Mouse (Mus musculus) embryonic facial prominence, embryonic 15.5 days (tissue): Measurements from ENCODE around the gene Golt1b. TPM values are rescaled to one million over a fixed set of nuclear protein-coding genes. Genes with fewer than 3 reads are reported as not detected.
A peak's percentile ranks its signal among the peaks of the same experiment; 100 is the strongest.
"Not testable (repeated sequence)": the region's sequence is repeated elsewhere in the genome, so short reads cannot be mapped to it uniquely, and the experiment has no call there.

Experiments used
- ATAC-seq: fragments of 200-750 bp; cut with Nextera tagmentation; 2 replicates; pipeline ENCODE4 v1.8.0; 2017; ENCODE audit warnings: low read depth, moderate TSS enrichment; ENCODE audit not compliant: insufficient number of reproducible peaks, low FRiP score, low TSS enrichment
- H3K27ac ChIP-seq: fragments of 300-500 bp; sonication (generic); replicated peaks from 2 replicates; pipeline ENCODE4 v1.5.1; 2015; ENCODE audit warnings: mild to moderate bottlenecking, inconsistent platforms
- H3K27me3 ChIP-seq: fragments of 300-500 bp; sonication (generic); 2 replicates; pipeline ENCODE4 v1.6.1; 2015; ENCODE audit warnings: inconsistent platforms
- H3K36me3 ChIP-seq: fragments of 300-500 bp; sonication (generic); 2 replicates; pipeline ENCODE4 v1.6.1; 2015; ENCODE audit warnings: mild to moderate bottlenecking, inconsistent platforms
- H3K4me1 ChIP-seq: fragments of 300-500 bp; sonication (generic); 2 replicates; pipeline ENCODE4 v1.6.1; 2015; ENCODE audit warnings: inconsistent platforms
- H3K4me2 ChIP-seq: fragments of 300-500 bp; sonication (generic); replicated peaks from 2 replicates; pipeline ENCODE4 v1.6.1; 2015; ENCODE audit warnings: mild to moderate bottlenecking, inconsistent platforms
- H3K4me3 ChIP-seq: fragments of 300-500 bp; sonication (generic); replicated peaks from 2 replicates; pipeline ENCODE4 v1.5.1; 2015; ENCODE audit warnings: mild to moderate bottlenecking, inconsistent platforms
- H3K9ac ChIP-seq: fragments of 300-500 bp; sonication (generic); 2 replicates; pipeline ENCODE4 v1.6.1; 2015; ENCODE audit warnings: inconsistent platforms
- H3K9me3 ChIP-seq: fragments of 300-500 bp; sonication (generic); replicated peaks from 2 replicates; pipeline ENCODE4 v1.6.1; 2016; ENCODE audit warnings: inconsistent platforms
- WGBS: fragments of 180-500 bp; shearing (Covaris S2); methylation state at CpG from one replicate; pipeline ENCODE4 v1.1.7; 2015; 5-methylcytosine and 5-hydroxymethylcytosine counted together
- polyA plus RNA-seq: library from polyadenylated mRNA; unstranded; fragments of >200 nt; fragmentation: Nextera tagmentation; extraction: Ambion mirVana; gene quantifications from 2 replicates; pipeline ENCODE4 v1.2.1, GENCODE M21; 2015

Gene Golt1b
- polyA plus RNA-seq, result 114 and 116 TPM in 2 replicates

DNA sequence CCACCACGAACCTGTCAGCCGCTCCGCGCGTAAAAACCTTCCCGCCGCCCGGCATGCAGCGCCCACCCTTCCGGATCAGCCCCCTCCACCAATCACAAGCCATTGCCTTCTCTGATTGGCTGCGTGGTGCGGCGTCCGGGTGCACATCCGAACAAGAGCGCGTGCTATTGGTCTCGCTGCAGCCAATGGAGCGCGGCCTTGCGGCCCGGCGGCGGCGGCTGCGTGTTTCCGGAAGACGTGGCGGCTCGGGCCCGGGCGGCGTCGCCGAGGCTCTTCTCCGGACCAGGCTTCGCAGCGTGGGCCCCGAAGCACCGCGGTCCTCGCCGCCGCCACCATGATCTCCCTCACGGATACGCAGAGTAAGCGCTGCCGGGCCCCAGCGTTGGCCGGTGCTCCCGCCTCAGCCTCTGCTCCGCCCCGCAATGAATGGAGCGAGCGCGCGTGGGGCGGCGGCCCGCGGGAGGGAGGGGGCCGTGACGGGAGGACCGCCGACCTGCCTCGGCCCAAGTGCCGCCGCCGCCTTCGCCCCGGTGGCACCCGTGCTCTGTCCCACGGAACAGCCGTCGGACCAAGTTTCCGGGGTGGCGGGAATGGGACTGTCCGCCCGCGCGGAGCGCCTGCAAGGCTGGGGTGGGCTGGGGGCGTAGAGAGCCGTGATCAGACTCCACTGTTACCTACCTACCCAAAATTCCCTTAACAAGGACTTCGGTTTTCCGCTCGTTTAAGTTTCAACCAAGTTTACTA lies at the start of gene Golt1b, which contains the start of gene Recql:
Golt1b (plus strand) TSS at position 211 of the 744 bp plus-strand sequence.
Recql (minus strand) TSS at position 77 of the 744 bp plus-strand sequence.
- Histone ChIP-seq H3K27ac (peak within 1 kb of the TSS; percentile 68), H3K4me1 (peaks cover 20% of the 10 kb centered on the region), H3K4me3 (peak within 1 kb of the TSS; percentile 83), H3K27me3 (no peaks in the 10 kb centered on the region), H3K9me3 (no peaks in the 10 kb centered on the region), H3K4me2 (peak within 1 kb of the TSS; percentile 65), H3K9ac (peak within 1 kb of the TSS; percentile 81), H3K36me3 (no peaks in the 10 kb centered on the region)
- peak; percentile 100 for ATAC-seq
- WGBS, result under 1% methylated on average over 84 of the region's 87 CpGs

DNA sequence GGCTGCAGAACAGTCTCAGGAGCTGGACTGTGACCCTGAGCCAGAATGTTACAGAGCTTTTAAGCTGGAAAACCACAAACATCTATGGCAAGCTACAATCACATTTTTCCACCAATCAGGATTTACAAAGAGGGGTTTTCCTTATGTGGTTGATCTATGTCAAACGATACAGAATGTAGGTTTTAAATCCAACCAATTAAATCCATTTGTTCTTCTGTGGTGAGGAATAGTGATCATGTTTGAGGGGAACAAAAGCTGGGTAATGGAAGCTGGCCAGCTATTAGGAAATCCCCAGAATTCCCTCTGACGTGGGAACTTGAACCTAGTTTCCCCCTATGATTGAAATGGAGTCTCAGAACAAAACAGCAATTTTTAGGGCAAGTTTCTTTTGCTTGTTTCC lies 48.1 kb upstream of the Golt1b start:
- WGBS, result 28% methylated on average over 2 of the region's 2 CpGs

DNA sequence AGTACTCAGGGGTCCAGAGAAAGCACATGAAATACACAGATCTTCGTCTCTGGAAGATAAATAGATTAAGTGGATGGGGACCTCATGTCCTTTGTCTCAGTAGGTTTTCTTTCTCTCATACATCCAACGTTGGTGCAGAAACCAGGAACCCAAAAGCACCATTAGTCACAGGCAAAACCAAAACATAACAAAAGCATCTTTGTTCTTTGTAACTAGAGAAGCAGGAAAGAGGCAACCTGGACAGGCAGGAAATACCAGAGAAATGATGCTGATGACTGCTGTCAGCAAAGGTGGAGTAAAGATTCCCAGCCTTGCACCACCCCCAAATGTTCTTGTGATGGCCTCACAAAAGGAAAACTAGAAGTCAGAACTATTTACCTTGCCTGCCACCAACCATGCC lies 47.4 kb upstream of the Golt1b start:
- Histone ChIP-seq H3K4me1 (no peaks in the 10 kb centered on the region), H3K27ac (0 out of 2 replicates have a peak overlapping the region, but pooled peaks have one; percentile 18), H3K9ac (no peak overlapping the region), H3K36me3 (no peaks in the 10 kb centered on the region), H3K4me3 (no peak overlapping the region), H3K9me3 (no peaks in the 10 kb centered on the region), H3K4me2 (no peak overlapping the region), H3K27me3 (no peaks in the 10 kb centered on the region)
- 15% methylated on average over 2 of the region's 2 CpGs for WGBS
- no peak for ATAC-seq

More for the DNA sequence above, 48.1 kb upstream of the Golt1b start:
- no peaks in the 10 kb centered on the region for H3K9me3 ChIP-seq
- no peak; the same call in 1 of the 2 replicates for ATAC-seq
- H3K27ac ChIP-seq, result no peak overlapping the region
- no peaks in the 10 kb centered on the region for H3K4me1 ChIP-seq
- H3K27me3 ChIP-seq, result no peaks in the 10 kb centered on the region
- H3K4me3 ChIP-seq, result no peak overlapping the region
- no peaks in the 10 kb centered on the region for H3K36me3 ChIP-seq
- H3K9ac ChIP-seq, result no peak overlapping the region
- no peak overlapping the region for H3K4me2 ChIP-seq

DNA sequence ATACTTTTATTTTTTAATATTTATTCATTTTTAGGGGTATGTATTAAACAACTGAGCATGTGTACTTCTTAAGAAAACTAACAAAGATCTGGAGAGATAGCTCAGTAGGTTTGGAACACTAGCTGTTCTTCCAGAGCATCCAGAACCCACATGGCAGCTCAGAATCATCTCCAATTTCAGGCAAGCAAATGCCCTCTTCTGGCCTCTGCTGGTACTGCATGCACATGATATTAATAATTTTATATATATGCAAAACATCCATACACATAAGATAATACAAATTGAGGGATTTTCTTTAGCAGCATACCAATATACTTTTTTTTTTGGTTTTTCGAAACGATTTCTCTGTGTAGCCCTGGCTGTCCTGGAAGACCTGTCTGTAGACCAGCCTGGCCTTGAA lies 43.5 kb upstream of the Golt1b start:
- Histone ChIP-seq H3K4me2 (no peak overlapping the region), H3K27ac (no peak overlapping the region), H3K9ac (no peak overlapping the region), H3K4me1 (peaks cover 12% of the 10 kb centered on the region; the same call in 1 of the 2 replicates), H3K36me3 (peaks cover 1% of the 10 kb centered on the region; the same call in 1 of the 2 replicates), H3K4me3 (no peak overlapping the region), H3K9me3 (no peaks in the 10 kb centered on the region), H3K27me3 (no peaks in the 10 kb centered on the region)
- WGBS, result 75% methylated on average over 2 of the region's 2 CpGs
- no peak for ATAC-seq

DNA sequence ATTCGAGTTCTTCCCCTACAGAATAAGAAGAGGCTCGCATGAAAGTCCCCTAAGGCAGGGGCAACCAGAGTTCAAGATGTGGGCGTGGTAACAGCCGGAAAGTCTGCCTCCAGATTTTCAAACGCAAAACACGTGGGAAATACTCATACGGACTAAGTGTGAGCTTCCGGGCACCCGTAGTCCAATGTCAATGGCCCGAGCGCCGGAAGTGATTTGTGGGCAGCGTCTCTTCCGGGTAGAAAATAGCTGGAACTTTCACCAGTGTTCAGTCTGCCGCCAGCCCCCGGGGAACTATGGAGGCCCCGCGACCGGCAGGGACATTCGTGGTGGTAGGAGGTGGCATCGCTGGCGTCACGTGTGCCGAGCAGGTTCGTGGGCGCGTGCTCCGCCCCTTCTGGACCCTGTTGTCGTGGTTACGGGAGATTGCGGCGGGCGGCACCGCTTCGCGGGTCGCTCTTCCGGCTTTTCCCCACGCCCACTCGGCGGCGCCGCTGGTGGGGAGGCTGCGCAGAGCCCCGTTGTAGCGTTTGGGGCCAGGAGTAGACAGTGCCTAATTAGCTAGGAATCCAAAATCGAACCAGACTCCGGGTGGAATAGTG lies 41.5 kb upstream of the Golt1b start, which contains the start of gene Pyroxd1:
Pyroxd1 (plus strand) TSS at position 215 of the 599 bp plus-strand sequence.
- H3K9ac ChIP-seq, result peak within 1 kb of the TSS; percentile 12; the same call in 1 of the 2 replicates
- H3K4me3 ChIP-seq, result peak within 1 kb of the TSS; percentile 89
- no peaks in the 10 kb centered on the region for H3K9me3 ChIP-seq
- H3K36me3 ChIP-seq, result peaks cover 6% of the 10 kb centered on the region; the same call in 1 of the 2 replicates
- 0% methylated on average over 48 of the region's 48 CpGs for WGBS
- peak within 1 kb of the TSS; percentile 54 for H3K4me2 ChIP-seq
- peaks cover 12% of the 10 kb centered on the region; the same call in 1 of the 2 replicates for H3K4me1 ChIP-seq
- H3K27ac ChIP-seq, result peak within 1 kb of the TSS; percentile 92
- no peaks in the 10 kb centered on the region for H3K27me3 ChIP-seq
- ATAC-seq, result peak; percentile 90

DNA sequence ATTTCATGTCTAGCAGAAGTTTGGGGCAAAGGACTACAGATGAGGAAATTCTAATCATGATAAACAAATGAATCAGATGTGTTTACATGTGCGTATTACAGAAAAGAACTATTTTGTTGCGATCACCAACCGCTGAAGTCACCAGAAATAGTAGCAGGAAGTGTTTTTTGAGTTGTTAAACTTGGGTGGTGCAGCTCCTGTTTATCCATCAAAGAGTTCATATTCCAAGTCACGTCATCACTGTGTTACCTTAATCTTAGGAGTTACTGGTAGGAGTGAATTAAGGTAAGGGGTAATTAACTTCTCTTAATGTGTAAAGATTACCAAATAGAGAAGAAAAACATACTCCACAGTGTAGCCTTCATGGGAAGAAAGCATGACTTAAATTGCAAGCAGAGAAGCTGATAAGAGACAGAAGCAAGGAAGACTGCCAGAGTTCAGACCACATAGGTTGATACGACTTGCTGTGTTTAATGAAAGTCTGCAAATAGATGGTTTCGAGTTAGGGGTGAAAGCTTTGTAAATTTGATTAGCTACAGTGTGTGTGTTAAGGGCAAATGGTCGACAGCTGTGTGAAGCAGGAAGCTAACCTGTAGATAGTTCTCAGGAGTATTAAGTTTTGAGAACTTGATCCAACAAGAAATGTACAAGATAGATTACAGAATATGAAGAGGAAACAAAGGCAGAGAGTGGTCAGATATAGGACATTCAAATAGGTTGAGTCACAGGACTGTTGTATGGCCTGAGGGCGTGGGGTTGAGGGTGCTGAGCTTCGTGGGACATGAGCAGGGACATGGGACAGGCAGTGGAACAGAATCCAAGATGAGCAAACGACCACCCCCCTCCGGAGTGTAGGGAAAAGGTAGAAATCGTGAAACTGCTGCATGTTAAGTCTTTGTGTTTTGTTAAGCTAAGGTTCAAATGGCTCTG lies 40.6 kb upstream of the Golt1b start:
- 42% methylated on average over 12 of the region's 12 CpGs for WGBS
- Histone ChIP-seq H3K9ac (no peak overlapping the region), H3K9me3 (no peaks in the 10 kb centered on the region), H3K27me3 (no peaks in the 10 kb centered on the region), H3K27ac (no peak overlapping the region), H3K4me2 (peak overlapping the region; percentile 54), H3K4me3 (peak overlapping the region; percentile 89), H3K4me1 (peaks cover 12% of the 10 kb centered on the region; the same call in 1 of the 2 replicates), H3K36me3 (peaks cover 14% of the 10 kb centered on the region)
- no peak for ATAC-seq

DNA sequence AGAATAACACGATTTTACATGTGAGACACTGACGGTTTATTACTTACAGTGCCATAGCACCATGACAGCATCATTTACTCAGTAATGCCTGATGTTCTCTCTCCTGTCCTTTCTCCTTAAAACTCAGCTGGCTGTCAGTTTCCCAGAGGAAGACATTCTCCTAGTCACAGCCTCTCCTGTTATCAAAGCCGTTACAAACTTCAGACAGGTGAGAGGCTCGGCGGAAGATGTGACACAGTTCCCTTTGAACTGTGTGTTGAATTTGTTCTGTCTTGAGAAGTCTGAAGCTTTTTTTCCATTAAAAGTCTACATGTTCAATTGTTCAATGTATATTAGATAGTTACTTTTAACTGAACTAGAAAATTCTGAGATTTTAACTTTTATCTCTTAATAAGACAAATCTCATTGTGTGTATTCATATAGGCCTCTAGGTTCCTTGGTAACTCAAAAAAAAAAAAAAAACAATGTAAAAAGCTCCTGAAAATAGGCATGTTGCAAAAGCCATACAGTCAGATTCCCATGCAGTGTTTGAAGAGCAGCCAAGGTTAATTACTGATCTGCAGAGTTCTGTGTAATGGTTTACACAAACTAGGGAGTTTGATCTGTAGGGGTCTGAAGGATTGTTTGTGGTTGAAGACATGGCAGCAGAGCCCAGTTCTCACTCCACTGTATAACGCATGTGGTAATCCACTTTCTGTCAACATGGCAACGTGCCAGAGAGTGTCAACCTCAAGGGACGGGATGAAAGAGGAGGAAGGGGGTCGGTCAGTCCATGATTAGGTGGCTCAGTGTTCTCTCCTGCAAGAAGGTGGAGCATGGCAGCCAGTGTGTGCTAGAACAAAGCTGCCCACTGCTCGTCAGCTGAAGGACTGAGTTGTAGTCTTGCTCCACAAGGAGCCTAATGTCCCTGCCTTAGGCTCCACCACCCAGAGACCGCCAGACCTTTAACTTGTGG lies 39.3 kb upstream of the Golt1b start:
- H3K27ac ChIP-seq, result no peak overlapping the region
- ATAC-seq, result no peak
- no peak overlapping the region for H3K9ac ChIP-seq
- H3K36me3 ChIP-seq, result peaks cover 24% of the 10 kb centered on the region
- no peak overlapping the region for H3K4me2 ChIP-seq
- peaks cover 12% of the 10 kb centered on the region; the same call in 1 of the 2 replicates for H3K4me1 ChIP-seq
- no peaks in the 10 kb centered on the region for H3K27me3 ChIP-seq
- WGBS, result 77% methylated on average over 11 of the region's 11 CpGs
- H3K4me3 ChIP-seq, result no peak overlapping the region
- H3K9me3 ChIP-seq, result no peaks in the 10 kb centered on the region

DNA sequence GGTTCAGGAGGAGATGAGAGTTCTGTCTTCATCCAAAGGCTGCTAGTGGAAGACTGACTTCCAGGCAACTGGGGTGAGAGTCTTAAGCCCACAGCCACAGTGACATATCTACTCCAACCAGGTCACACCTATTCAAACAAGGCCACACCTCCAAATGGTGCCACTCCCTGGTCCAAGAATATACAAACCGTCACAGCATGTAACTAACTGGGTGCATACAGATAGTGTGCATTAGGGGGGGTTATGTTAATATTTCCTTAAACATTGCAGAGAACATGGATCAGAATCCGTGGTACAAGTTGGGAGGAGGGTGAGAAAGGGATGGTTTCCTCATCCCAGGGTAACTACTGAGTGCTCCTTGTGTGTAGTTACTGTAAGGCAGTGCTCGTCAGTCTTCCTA lies 34.9 kb upstream of the Golt1b start:
- H3K4me1 ChIP-seq, H3K9me3 ChIP-seq, H3K27me3 ChIP-seq, ATAC-seq, H3K4me2 ChIP-seq, H3K27ac ChIP-seq, H3K9ac ChIP-seq, H3K4me3 ChIP-seq: not testable (repeated sequence)
- peaks cover 47% of the 10 kb centered on the region for H3K36me3 ChIP-seq
- WGBS, result 89% methylated on average over 3 of the region's 3 CpGs

DNA sequence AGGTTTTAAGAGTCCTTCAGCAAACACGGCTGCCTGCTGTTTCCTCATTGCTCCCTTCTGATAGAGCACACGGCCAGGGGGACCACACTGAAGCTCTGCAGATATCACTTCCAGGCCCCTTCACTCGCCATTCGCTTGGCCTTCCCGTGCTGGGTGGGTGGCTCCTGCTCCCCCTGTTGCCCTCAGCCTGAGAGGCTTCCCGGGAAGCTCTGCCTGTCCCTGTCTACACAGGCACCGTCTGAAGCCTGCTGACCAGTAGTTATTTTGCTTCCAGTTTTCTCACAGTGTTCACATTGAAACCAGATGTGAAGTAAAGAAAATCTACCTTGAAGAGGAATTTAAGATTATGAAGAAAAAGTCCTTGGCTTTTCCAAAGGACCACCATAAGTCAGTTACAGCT lies 29.9 kb upstream of the Golt1b start:
- no peaks in the 10 kb centered on the region for H3K27me3 ChIP-seq
- H3K9me3 ChIP-seq, result no peaks in the 10 kb centered on the region
- 63% methylated on average over 7 of the region's 7 CpGs for WGBS
- H3K4me2 ChIP-seq, result no peak overlapping the region
- H3K27ac ChIP-seq, result no peak overlapping the region
- no peaks in the 10 kb centered on the region for H3K4me1 ChIP-seq
- ATAC-seq, result no peak
- H3K36me3 ChIP-seq, result peaks cover 66% of the 10 kb centered on the region
- H3K4me3 ChIP-seq, result no peak overlapping the region
- H3K9ac ChIP-seq, result no peak overlapping the region

DNA sequence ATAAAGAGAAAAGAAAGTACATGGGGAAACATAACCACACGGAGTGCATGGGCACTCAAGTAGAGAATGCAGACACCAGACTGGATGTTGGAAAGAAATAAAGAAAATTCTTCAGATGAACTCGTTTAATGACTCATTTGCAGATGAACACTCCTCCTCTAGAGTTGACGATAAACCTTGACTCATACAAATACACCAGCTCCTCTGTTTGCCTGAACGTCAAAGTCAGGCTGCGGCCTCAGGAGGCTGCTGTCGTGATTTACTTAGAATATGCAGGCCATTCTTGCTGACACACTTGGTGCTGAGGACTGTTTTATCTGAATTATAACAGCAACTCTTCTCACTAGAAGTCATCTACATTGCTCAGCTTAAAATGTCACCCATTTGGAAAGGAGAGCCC lies 25.0 kb upstream of the Golt1b start:
- Histone ChIP-seq H3K27me3 (no peaks in the 10 kb centered on the region), H3K27ac (no peak overlapping the region), H3K36me3 (peaks cover 74% of the 10 kb centered on the region), H3K9ac (no peak overlapping the region), H3K9me3 (no peaks in the 10 kb centered on the region), H3K4me3 (no peak overlapping the region), H3K4me2 (no peak overlapping the region), H3K4me1 (no peaks in the 10 kb centered on the region)
- ATAC-seq, result no peak
- WGBS, result 90% methylated on average over 6 of the region's 6 CpGs
